Comparison of ENCODE assay signal across 8 mouse cellular contexts in genomic region chr3:83222125-83222524, GRCm38 (mm10).
DNase-seq lines count a peak whose midpoint lies in the region; ATAC-seq lines count a peak whose summit lies in the region.
"Had no signal": no experiment of that assay in that cellular context is flagged by ENCODE, and none has a peak within 500 bp of the region (broad histone marks: within the 10 kb centered on the region; RNA-seq: fewer than 3 reads in every experiment).

No protein-coding gene starts in this region.

- WGBS in limb, embryonic 12.5 days, result 62% methylated on average over 5 of the region's 5 CpGs
- 73% methylated on average over 5 of the region's 5 CpGs for WGBS in limb, embryonic 10.5 days
- WGBS in stomach, embryonic 16.5 days, result 46% methylated on average over 5 of the region's 5 CpGs
- WGBS in hindbrain, embryonic 16.5 days, result 60% methylated on average over 5 of the region's 5 CpGs

- no peaks in the 10 kb centered on the region for H3K36me3 ChIP-seq in limb, embryonic 12.5 days
- no peaks in the 10 kb centered on the region for H3K36me3 ChIP-seq in limb, embryonic 10.5 days
- H3K36me3 ChIP-seq in stomach, embryonic 16.5 days (ENCODE audit: control insufficient read depth, insufficient read depth, low read length), result no peaks in the 10 kb centered on the region
- H3K36me3 ChIP-seq in hindbrain, embryonic 16.5 days (ENCODE audit: control insufficient read depth, insufficient read depth, low read length), result no peaks in the 10 kb centered on the region
- H3K36me3 ChIP-seq: stomach, embryonic 15.5 days had no signal

- H3K9ac ChIP-seq in limb, embryonic 12.5 days (replicated peaks), result no peak overlapping the region
- H3K9ac ChIP-seq in stomach, embryonic 16.5 days (ENCODE audit: low read length), result no peak overlapping the region
- H3K9ac ChIP-seq in hindbrain, embryonic 16.5 days (ENCODE audit: low read depth, low read length), result no peak overlapping the region
- H3K9ac ChIP-seq: stomach, embryonic 15.5 days had no signal

- peaks cover 14% of the 10 kb centered on the region; the same call in 1 of the 2 replicates for H3K4me1 ChIP-seq in limb, embryonic 12.5 days (replicated peaks)
- no peaks in the 10 kb centered on the region; the same call in 1 of the 2 replicates for H3K4me1 ChIP-seq in limb, embryonic 10.5 days
- H3K4me1 ChIP-seq in stomach, embryonic 16.5 days (ENCODE audit: control insufficient read depth, insufficient read depth, low read length), result no peaks in the 10 kb centered on the region
- no peaks in the 10 kb centered on the region for H3K4me1 ChIP-seq in hindbrain, embryonic 16.5 days (ENCODE audit: control insufficient read depth, insufficient read depth, low read depth, low read length)
- H3K4me1 ChIP-seq: stomach, embryonic 15.5 days had no signal

- H3K9me3 ChIP-seq in limb, embryonic 12.5 days, result no peaks in the 10 kb centered on the region
- H3K9me3 ChIP-seq in limb, embryonic 10.5 days (replicated peaks), result no peaks in the 10 kb centered on the region
- H3K9me3 ChIP-seq in stomach, embryonic 16.5 days (replicated peaks; ENCODE audit: control insufficient read depth, low read length), result no peaks in the 10 kb centered on the region
- no peaks in the 10 kb centered on the region for H3K9me3 ChIP-seq in hindbrain, embryonic 16.5 days (ENCODE audit: control insufficient read depth, low read length)
- H3K9me3 ChIP-seq: stomach, embryonic 15.5 days had no signal

- no peak for ATAC-seq in limb, embryonic 12.5 days (ENCODE audit: insufficient number of reproducible peaks, insufficient read depth, low FRiP score, low TSS enrichment, low read depth)
- peak; percentile 73 for ATAC-seq in frontal cortex, adult (ENCODE audit: low TSS enrichment)
- peak; percentile 42; the same call in 1 of the 2 replicates for ATAC-seq in stomach, embryonic 16.5 days (ENCODE audit: insufficient read depth, low FRiP score)
- ATAC-seq in hindbrain, embryonic 16.5 days, result no peak

- no peaks in the 10 kb centered on the region for H3K27me3 ChIP-seq in limb, embryonic 12.5 days
- no peaks in the 10 kb centered on the region for H3K27me3 ChIP-seq in limb, embryonic 10.5 days (ENCODE audit: low read depth, poor library complexity, severe bottlenecking)
- no peaks in the 10 kb centered on the region; the same call in 1 of the 2 replicates for H3K27me3 ChIP-seq in stomach, embryonic 16.5 days (ENCODE audit: control insufficient read depth, insufficient read depth, low read length)
- H3K27me3 ChIP-seq in hindbrain, embryonic 16.5 days (replicated peaks; ENCODE audit: control insufficient read depth, insufficient read depth, low read length), result no peaks in the 10 kb centered on the region
- H3K27me3 ChIP-seq: stomach, embryonic 15.5 days had no signal

- no peak for DNase-seq in limb, embryonic 10.5 days (ENCODE audit: low spot score)
- peak; percentile 55 to 58 for DNase-seq in left cerebral cortex, postnatal 25 days (ENCODE audit: low spot score in 2 of 2)
- DNase-seq in urinary bladder, postnatal 25 days (ENCODE audit: low spot score), result no peak

- H3K4me3 ChIP-seq in limb, embryonic 12.5 days (replicated peaks), result no peak overlapping the region
- H3K4me3 ChIP-seq in limb, embryonic 10.5 days, result no peak overlapping the region
- H3K4me3 ChIP-seq in stomach, embryonic 16.5 days (replicated peaks; ENCODE audit: low read length), result no peak overlapping the region
- no peak overlapping the region for H3K4me3 ChIP-seq in hindbrain, embryonic 16.5 days (ENCODE audit: low read length)
- H3K4me3 ChIP-seq: stomach, embryonic 15.5 days had no signal

- no peak overlapping the region for H3K4me2 ChIP-seq in limb, embryonic 12.5 days
- no peak overlapping the region for H3K4me2 ChIP-seq in stomach, embryonic 16.5 days (ENCODE audit: low read depth, low read length)
- H3K4me2 ChIP-seq in hindbrain, embryonic 16.5 days (ENCODE audit: low read length), result no peak overlapping the region
- H3K4me2 ChIP-seq: stomach, embryonic 15.5 days had no signal

- intact Hi-C loops in left cerebral cortex, postnatal 25 days (cut with DNase I), result loop anchor here (2.0 kb wide), 1 partner anchor 111 kb away; no protein-coding TSS in a partner anchor

- H3K27ac ChIP-seq in limb, embryonic 12.5 days, result 0 out of 2 replicates have a peak overlapping the region, but pooled peaks have one; percentile 35
- H3K27ac ChIP-seq in limb, embryonic 10.5 days, result no peak overlapping the region
- H3K27ac ChIP-seq in stomach, embryonic 16.5 days (ENCODE audit: low read length), result no peak overlapping the region
- no peak overlapping the region for H3K27ac ChIP-seq in hindbrain, embryonic 16.5 days (ENCODE audit: low read depth, low read length)
- H3K27ac ChIP-seq: stomach, embryonic 15.5 days had no signal

Comparison
In these comparisons a context has a peak if more than half of its experiments do, and no peak if none do; other contexts are left out.
1. ATAC-seq: peak in frontal cortex, adult (single experiment) and stomach, embryonic 16.5 days (single experiment); none in limb, embryonic 12.5 days (single experiment) and hindbrain, embryonic 16.5 days (single experiment).
2. DNase-seq: peak in left cerebral cortex, postnatal 25 days (2 of 2); none in limb, embryonic 10.5 days (single experiment) and urinary bladder, postnatal 25 days (single experiment).